Mouse (Mus musculus): Measurements from ENCODE around the gene Atg4d. TPM values are rescaled to one million over a fixed set of nuclear protein-coding genes. Genes with fewer than 3 reads are reported as not detected.
A peak's percentile ranks its signal among the peaks of the same experiment; 100 is the strongest.

Atg4d gene
- polyA plus RNA-seq, 1 experiment from 2014 or later, result 62.3 TPM

DNA sequence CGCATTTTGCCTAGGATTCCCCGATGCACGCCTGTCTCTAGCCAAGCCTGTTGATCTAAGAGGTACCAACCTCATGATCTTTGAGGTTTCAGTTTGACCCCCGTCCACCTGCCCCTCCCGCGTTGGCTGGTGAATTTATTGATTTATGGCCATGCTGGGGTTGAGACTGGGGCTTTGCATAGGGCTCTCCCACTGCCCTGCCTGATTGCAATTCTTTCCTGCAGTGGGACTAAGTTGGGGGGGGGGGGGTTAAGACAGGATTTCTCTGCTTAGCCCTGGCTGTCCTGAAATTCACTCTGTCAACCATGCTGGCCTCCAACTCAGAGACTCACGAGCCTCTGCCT, 39.7 kb upstream of the Atg4d start:
- Histone ChIP-seq H3K9me3 (ENCODE audit: control insufficient read depth, low read length) (no peaks in the 10 kb centered on the region; the same call in 1 of the 2 replicates), H3K27ac (ENCODE audit: low read length) (peak overlapping the region; percentile 89), H3K4me2 (ENCODE audit: low read depth, low read length) (peak overlapping the region; percentile 54), H3K36me3 (ENCODE audit: control insufficient read depth, insufficient read depth, low read length) (no peaks in the 10 kb centered on the region), H3K4me1 (ENCODE audit: control insufficient read depth, insufficient read depth, low read length) (peaks cover 17% of the 10 kb centered on the region; the same call in 1 of the 2 replicates), H3K9ac (ENCODE audit: low read depth, low read length) (peak overlapping the region; percentile 54), H3K4me3 (ENCODE audit: low read length) (peak overlapping the region; percentile 42), H3K27me3 (replicated peaks; ENCODE audit: control insufficient read depth, insufficient read depth, low read length) (no peaks in the 10 kb centered on the region)
- ATAC-seq, result no peak
- 4% methylated on average over 7 of the region's 7 CpGs for WGBS

DNA sequence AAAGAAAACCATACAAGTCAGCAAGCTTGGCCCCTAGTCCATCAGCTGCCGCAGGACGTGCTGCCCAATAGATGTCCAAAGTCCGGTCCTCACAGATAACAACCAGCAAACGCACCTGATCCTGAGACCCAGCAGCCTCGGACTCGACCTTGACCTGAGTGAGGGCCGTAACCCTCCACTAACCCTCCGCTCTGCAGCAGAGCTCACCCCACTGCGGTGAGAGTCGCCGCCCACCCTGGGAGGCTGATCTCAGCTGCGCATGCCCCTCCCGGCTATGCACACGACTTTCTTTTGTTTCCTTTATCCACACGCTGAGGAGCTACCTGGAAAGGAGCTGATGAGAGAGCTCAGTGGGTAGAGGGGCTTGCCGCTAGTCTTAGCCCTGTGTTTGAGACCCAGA, 37.8 kb upstream of the Atg4d start:
- peak overlapping the region; percentile 64 for H3K9ac ChIP-seq (ENCODE audit: low read depth, low read length)
- H3K9me3 ChIP-seq (ENCODE audit: control insufficient read depth, low read length), result no peaks in the 10 kb centered on the region; the same call in 1 of the 2 replicates
- H3K4me2 ChIP-seq (ENCODE audit: low read depth, low read length), result peak overlapping the region; percentile 61
- peak overlapping the region; percentile 35 for H3K4me3 ChIP-seq (ENCODE audit: low read length)
- H3K27me3 ChIP-seq (replicated peaks; ENCODE audit: control insufficient read depth, insufficient read depth, low read length), result no peaks in the 10 kb centered on the region
- H3K27ac ChIP-seq (ENCODE audit: low read length), result peak overlapping the region; percentile 74
- peak; percentile 61 for ATAC-seq
- 8% methylated on average over 16 of the region's 16 CpGs for WGBS
- H3K36me3 ChIP-seq (ENCODE audit: control insufficient read depth, insufficient read depth, low read length), result peaks cover 5% of the 10 kb centered on the region; the same call in 1 of the 2 replicates
- peaks cover 12% of the 10 kb centered on the region; the same call in 1 of the 2 replicates for H3K4me1 ChIP-seq (ENCODE audit: control insufficient read depth, insufficient read depth, low read length)

DNA sequence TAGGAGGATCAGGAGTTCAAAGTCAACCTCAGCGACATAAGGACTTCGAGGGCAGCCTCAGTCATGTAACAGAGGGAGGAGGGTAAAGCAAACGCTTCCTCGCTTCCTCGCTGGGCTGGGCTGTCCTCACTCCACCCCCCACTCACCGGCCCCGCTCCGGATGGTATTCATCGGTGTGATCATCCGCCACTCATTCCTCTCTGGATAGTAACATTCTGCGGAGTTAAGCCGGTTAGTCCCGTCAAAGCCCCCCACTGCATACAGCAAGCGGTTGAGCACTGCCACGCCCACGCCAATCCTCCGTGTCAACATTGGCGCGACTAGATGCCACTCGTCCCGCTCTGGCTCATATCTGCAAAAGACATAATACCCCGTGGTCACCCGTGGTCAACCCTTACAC, 33.5 kb upstream of the Atg4d start:
- no peak overlapping the region for H3K9ac ChIP-seq (ENCODE audit: low read depth, low read length)
- H3K4me1 ChIP-seq (ENCODE audit: control insufficient read depth, insufficient read depth, low read length), result peaks cover 14% of the 10 kb centered on the region; the same call in 1 of the 2 replicates
- no peaks in the 10 kb centered on the region for H3K27me3 ChIP-seq (replicated peaks; ENCODE audit: control insufficient read depth, insufficient read depth, low read length)
- 49% methylated on average over 23 of the region's 23 CpGs for WGBS
- H3K9me3 ChIP-seq (ENCODE audit: control insufficient read depth, low read length), result no peaks in the 10 kb centered on the region
- no peak overlapping the region for H3K27ac ChIP-seq (ENCODE audit: low read length)
- peaks cover 13% of the 10 kb centered on the region; the same call in 1 of the 2 replicates for H3K36me3 ChIP-seq (ENCODE audit: control insufficient read depth, insufficient read depth, low read length)
- no peak for ATAC-seq
- H3K4me2 ChIP-seq (ENCODE audit: low read depth, low read length), result no peak overlapping the region
- H3K4me3 ChIP-seq (ENCODE audit: low read length), result no peak overlapping the region

DNA sequence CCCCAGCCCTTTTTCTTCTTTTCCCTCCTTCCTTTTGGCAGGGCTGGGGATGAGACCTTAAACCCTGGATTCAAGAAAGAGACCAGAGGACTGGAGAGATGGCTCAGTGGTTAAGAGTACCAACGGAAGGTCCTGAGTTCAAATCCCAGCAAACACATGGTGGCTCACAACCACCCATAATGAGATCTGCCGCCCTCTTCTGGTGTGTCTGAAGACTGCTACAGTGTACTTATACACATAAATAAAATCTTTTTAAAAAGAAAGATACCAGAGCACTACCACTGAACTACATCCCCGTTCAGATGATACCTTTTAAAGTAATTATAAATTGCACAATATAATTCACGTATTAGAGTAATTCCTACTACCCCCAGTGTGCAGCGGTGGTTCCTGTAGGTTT, 32.2 kb upstream of the Atg4d start:
- Histone ChIP-seq H3K27me3 (replicated peaks; ENCODE audit: control insufficient read depth, insufficient read depth, low read length) (no peaks in the 10 kb centered on the region), H3K4me3 (ENCODE audit: low read length) (no peak overlapping the region), H3K36me3 (ENCODE audit: control insufficient read depth, insufficient read depth, low read length) (peaks cover 15% of the 10 kb centered on the region; the same call in 1 of the 2 replicates), H3K27ac (ENCODE audit: low read length) (no peak overlapping the region), H3K4me2 (ENCODE audit: low read depth, low read length) (no peak overlapping the region), H3K9ac (ENCODE audit: low read depth, low read length) (no peak overlapping the region), H3K4me1 (ENCODE audit: control insufficient read depth, insufficient read depth, low read length) (peaks cover 18% of the 10 kb centered on the region), H3K9me3 (ENCODE audit: control insufficient read depth, low read length) (no peaks in the 10 kb centered on the region)
- 84% methylated on average over 5 of the region's 5 CpGs for WGBS
- no peak for ATAC-seq

DNA sequence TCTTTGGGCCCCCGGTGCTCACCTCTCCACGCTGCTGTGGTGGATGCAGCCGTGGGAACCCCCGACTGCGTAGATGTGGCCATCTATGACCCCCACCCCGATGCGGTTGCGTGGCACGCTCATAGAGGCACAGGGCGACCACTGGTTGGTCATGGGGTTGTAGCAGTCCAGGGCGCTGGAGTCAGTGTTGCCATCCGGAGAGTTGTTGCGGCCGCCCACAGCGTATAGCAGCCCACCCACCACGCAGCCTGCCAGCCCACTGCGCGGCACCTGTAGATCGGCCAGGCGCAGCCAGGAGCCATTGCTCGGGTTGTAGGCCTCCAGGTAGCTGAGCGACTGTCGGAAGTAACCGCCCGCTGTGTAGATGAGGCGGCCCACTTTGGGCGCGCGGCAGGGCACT, 31.7 kb upstream of the Atg4d start:
- H3K4me2 ChIP-seq (ENCODE audit: low read depth, low read length), result no peak overlapping the region
- no peaks in the 10 kb centered on the region for H3K27me3 ChIP-seq (replicated peaks; ENCODE audit: control insufficient read depth, insufficient read depth, low read length)
- H3K27ac ChIP-seq (ENCODE audit: low read length), result no peak overlapping the region
- no peak overlapping the region for H3K4me3 ChIP-seq (ENCODE audit: low read length)
- H3K4me1 ChIP-seq (ENCODE audit: control insufficient read depth, insufficient read depth, low read length), result peaks cover 17% of the 10 kb centered on the region
- 92% methylated on average over 29 of the region's 29 CpGs for WGBS
- H3K9me3 ChIP-seq (ENCODE audit: control insufficient read depth, low read length), result no peaks in the 10 kb centered on the region
- ATAC-seq, result no peak
- H3K36me3 ChIP-seq (ENCODE audit: control insufficient read depth, insufficient read depth, low read length), result peaks cover 15% of the 10 kb centered on the region; the same call in 1 of the 2 replicates
- no peak overlapping the region for H3K9ac ChIP-seq (ENCODE audit: low read depth, low read length)

DNA sequence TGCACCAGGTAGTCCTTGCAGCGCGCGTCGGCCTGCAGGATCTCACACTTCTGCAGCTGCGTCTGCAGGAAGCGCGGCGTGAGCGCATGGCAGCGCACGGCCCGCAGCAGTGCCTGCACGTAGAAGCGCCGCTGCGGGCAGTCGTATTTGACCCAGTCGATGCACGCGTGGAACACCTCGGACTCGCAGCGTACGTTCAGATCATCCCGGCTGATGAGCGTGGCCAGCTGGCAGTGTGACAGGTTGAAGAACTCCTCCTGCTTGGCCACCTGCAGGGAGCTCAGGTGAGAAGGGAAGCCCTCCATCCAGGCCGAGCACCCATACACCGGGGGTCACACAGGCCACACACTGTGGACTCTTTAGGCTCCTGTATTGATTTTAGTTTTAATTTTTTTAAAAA, 31.3 kb upstream of the Atg4d start:
- no peaks in the 10 kb centered on the region for H3K9me3 ChIP-seq (ENCODE audit: control insufficient read depth, low read length)
- 87% methylated on average over 28 of the region's 28 CpGs for WGBS
- no peak overlapping the region for H3K4me3 ChIP-seq (ENCODE audit: low read length)
- peaks cover 14% of the 10 kb centered on the region for H3K4me1 ChIP-seq (ENCODE audit: control insufficient read depth, insufficient read depth, low read length)
- ATAC-seq, result no peak
- H3K27ac ChIP-seq (ENCODE audit: low read length), result no peak overlapping the region
- no peak overlapping the region for H3K9ac ChIP-seq (ENCODE audit: low read depth, low read length)
- no peaks in the 10 kb centered on the region for H3K27me3 ChIP-seq (replicated peaks; ENCODE audit: control insufficient read depth, insufficient read depth, low read length)
- peaks cover 15% of the 10 kb centered on the region; the same call in 1 of the 2 replicates for H3K36me3 ChIP-seq (ENCODE audit: control insufficient read depth, insufficient read depth, low read length)
- H3K4me2 ChIP-seq (ENCODE audit: low read depth, low read length), result no peak overlapping the region

DNA sequence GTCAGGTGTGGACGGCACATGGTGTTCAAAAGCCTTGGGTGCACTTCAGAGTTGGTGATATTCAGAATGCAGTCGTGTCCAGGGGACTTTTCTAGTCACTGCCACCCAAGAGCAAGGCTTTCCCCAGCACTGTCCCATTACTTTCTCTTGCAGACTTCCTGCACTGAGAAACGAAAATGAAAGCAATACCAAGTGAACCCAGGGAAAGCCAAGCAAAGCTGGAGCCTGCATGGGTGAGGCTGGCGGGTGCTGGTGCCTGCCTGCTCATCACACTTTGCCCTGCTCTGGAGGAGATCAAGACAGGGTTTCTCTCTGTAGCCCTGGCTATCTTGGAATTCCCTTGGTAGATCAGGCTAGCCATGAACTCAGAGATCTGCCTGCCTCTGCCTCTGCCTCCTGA, 29.8 kb upstream of the Atg4d start:
- Histone ChIP-seq H3K27me3 (replicated peaks; ENCODE audit: control insufficient read depth, insufficient read depth, low read length) (no peaks in the 10 kb centered on the region), H3K9ac (ENCODE audit: low read depth, low read length) (no peak overlapping the region), H3K4me2 (ENCODE audit: low read depth, low read length) (no peak overlapping the region), H3K27ac (ENCODE audit: low read length) (no peak overlapping the region), H3K4me3 (ENCODE audit: low read length) (no peak overlapping the region), H3K4me1 (ENCODE audit: control insufficient read depth, insufficient read depth, low read length) (peaks cover 14% of the 10 kb centered on the region), H3K9me3 (ENCODE audit: control insufficient read depth, low read length) (no peaks in the 10 kb centered on the region), H3K36me3 (ENCODE audit: control insufficient read depth, insufficient read depth, low read length) (peaks cover 15% of the 10 kb centered on the region; the same call in 1 of the 2 replicates)
- WGBS, result 80% methylated on average over 4 of the region's 4 CpGs
- ATAC-seq, result no peak

DNA sequence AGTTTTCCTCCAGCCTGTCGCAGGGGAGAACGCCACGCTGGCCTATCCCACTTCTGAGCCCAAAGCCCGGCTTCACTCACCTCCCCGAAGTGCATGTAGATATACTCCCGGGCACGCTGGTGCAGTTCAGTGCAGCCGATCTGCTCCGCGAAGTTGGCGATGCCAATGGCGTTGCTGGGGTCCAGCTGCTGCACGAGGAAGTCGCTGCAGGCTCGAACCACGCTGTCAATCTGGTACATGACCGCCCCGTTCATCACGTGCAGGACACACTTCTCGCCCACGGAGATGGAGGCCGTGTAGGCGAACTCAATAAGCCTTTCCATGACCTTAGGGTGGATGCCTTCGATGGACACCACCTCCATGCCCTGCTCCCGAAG, 28.1 kb upstream of the Atg4d start:
- H3K9me3 ChIP-seq (ENCODE audit: control insufficient read depth, low read length), result no peaks in the 10 kb centered on the region
- WGBS, result 82% methylated on average over 25 of the region's 25 CpGs
- H3K4me3 ChIP-seq (ENCODE audit: low read length), result peak overlapping the region; percentile 92
- H3K4me1 ChIP-seq (ENCODE audit: control insufficient read depth, insufficient read depth, low read length), result peaks cover 14% of the 10 kb centered on the region
- H3K27me3 ChIP-seq (replicated peaks; ENCODE audit: control insufficient read depth, insufficient read depth, low read length), result no peaks in the 10 kb centered on the region
- no peak overlapping the region for H3K27ac ChIP-seq (ENCODE audit: low read length)
- ATAC-seq, result no peak
- peaks cover 10% of the 10 kb centered on the region; the same call in 1 of the 2 replicates for H3K36me3 ChIP-seq (ENCODE audit: control insufficient read depth, insufficient read depth, low read length)
- peak overlapping the region; percentile 100 for H3K9ac ChIP-seq (ENCODE audit: low read depth, low read length)
- H3K4me2 ChIP-seq (ENCODE audit: low read depth, low read length), result peak overlapping the region; percentile 81

DNA sequence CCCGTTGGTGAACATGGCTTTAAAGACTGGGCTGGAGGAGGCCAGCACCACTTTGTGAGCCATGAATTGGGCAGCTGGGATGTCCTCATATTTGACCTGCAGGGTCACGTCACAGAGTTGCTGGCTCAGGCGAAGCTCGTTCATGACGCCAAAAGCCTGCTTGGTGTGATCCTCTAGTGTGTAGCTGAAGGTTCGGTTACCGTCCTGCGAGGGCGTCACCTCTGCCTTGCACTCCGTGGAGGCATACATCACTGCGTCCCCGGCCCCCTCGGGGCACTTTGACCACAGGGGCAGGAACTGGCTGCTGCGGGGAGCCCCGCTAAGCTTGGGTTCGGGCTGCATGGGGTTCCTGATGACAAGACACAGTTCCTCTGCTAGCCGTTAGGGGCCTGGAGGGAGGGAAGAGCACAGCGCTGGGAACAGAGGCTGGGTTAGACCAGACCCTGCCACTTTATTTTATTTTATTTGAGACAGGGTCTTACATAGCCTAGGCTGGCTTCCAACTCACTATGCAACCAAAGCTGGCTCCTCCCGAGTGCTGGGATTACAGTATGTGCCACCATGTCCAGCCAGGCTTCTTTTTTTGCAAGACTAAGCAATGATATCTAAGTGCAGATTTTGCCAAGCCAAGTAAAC, 27.6 kb upstream of the Atg4d start:
- peak overlapping the region; percentile 92 for H3K4me3 ChIP-seq (ENCODE audit: low read length)
- peak overlapping the region; percentile 94 for H3K27ac ChIP-seq (ENCODE audit: low read length)
- WGBS, result 21% methylated on average over 19 of the region's 19 CpGs
- peak overlapping the region; percentile 81 for H3K4me2 ChIP-seq (ENCODE audit: low read depth, low read length)
- peak overlapping the region; percentile 100 for H3K9ac ChIP-seq (ENCODE audit: low read depth, low read length)
- peaks cover 14% of the 10 kb centered on the region for H3K4me1 ChIP-seq (ENCODE audit: control insufficient read depth, insufficient read depth, low read length)
- ATAC-seq, result peak; percentile 16; the same call in 1 of the 2 replicates
- peaks cover 10% of the 10 kb centered on the region; the same call in 1 of the 2 replicates for H3K36me3 ChIP-seq (ENCODE audit: control insufficient read depth, insufficient read depth, low read length)
- no peaks in the 10 kb centered on the region for H3K27me3 ChIP-seq (replicated peaks; ENCODE audit: control insufficient read depth, insufficient read depth, low read length)
- H3K9me3 ChIP-seq (ENCODE audit: control insufficient read depth, low read length), result no peaks in the 10 kb centered on the region
